In the genomic region with DNA sequence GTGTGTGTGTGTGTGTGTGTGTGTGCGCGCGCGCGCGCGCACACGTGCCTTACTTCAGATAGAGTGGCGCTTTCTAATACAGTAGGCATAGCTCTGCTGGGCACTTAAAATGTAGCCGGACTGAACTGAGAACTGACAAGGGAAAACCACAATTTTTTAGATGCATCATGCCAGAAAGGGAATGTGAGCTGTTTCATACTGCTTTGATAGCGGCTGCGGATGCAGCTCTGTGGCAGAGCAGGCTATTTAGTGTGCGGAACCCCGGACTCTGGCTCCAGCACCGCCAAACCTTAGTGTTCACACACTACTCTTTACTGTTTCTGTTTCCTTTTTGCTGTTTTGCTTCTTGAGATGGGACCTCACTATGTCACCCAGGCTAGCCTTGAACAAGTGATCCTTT, we compare ENCODE assay signal across 12 mouse cellular contexts.
"Had no signal": no experiment of that assay in that cellular context is flagged by ENCODE, and none has a peak within 500 bp of the region (broad histone marks: within the 10 kb centered on the region; RNA-seq: fewer than 3 reads in every experiment).

No protein-coding gene starts in this region.

- DNase-seq: lung, adult 18-20 months; lung, embryonic 14.5 days; lung, postnatal 10 days; lung, postnatal 4 days; midbrain, embryonic 14.5 days; right cerebral cortex, postnatal 14 days; right cerebral cortex, postnatal 4 days; spleen, adult 18-20 months; thymus, adult 18-20 months; thymus, postnatal 14 days; thymus, postnatal 36 days had no signal

- ATAC-seq: midbrain, embryonic 16.5 days had no signal
